Mouse (Mus musculus): ENCODE results near the gene Vmn1r159. TPM values are rescaled to one million over a fixed set of nuclear protein-coding genes. Genes with fewer than 3 reads are reported as not detected.

Vmn1r159 gene
- polyA plus RNA-seq (2014; fragmentation: Illumina TruSeq; extraction: RNeasy Lipid Tissue Mini Kit (QIAGEN cat#74804); ENCODE audit: low read depth, low replicate concordance) = not detected

GRCm38 (mm10) chr7:22843505-22843904, at the start of gene Vmn1r159:
Gene Vmn1r159 (minus strand): TSS chr7:22843605.

DNA sequence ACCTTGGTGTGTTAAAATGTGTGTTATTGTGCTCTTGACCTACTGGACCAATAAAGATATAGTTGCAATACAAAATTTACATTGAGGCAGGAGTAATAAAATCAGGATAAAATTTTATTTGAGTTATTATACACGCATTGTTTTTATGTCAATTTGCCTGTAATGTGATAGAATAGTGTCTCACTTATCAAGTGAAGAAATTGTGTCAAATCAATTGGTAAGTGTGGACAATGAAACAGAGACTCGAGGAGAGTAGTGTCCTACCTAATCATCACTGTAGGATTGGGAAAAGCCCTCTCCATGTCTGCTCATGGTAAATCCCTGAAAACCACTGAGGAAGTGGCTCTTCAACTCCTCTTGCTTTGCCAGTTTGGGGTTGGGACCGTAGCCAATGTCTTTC, 27.5 kb upstream of the Vmn1r159 start, which contains the start of gene Vmn1r160:
TSS of gene Vmn1r160 (plus strand) at position 301 of the 400 bp plus-strand sequence.

Other genes starting within 250 kb of the Vmn1r159 start
- not detected for gene Vmn1r155, start 185.6 kb downstream of the Vmn1r159 start, polyA plus RNA-seq (2014; fragmentation: Illumina TruSeq; extraction: RNeasy Lipid Tissue Mini Kit (QIAGEN cat#74804); ENCODE audit: low read depth, low replicate concordance)
- gene Gm8693, start 151.3 kb downstream of the Vmn1r159 start, polyA plus RNA-seq (2014; fragmentation: Illumina TruSeq; extraction: RNeasy Lipid Tissue Mini Kit (QIAGEN cat#74804); ENCODE audit: low read depth, low replicate concordance) = not detected
- not detected for gene Gm4567, start 123.9 kb downstream of the Vmn1r159 start, polyA plus RNA-seq (2014; fragmentation: Illumina TruSeq; extraction: RNeasy Lipid Tissue Mini Kit (QIAGEN cat#74804); ENCODE audit: low read depth, low replicate concordance)
- gene Vmn1r157, start 81.9 kb downstream of the Vmn1r159 start, polyA plus RNA-seq (2014; fragmentation: Illumina TruSeq; extraction: RNeasy Lipid Tissue Mini Kit (QIAGEN cat#74804); ENCODE audit: low read depth, low replicate concordance) = not detected
- gene Vmn1r158, start 52.8 kb downstream of the Vmn1r159 start, polyA plus RNA-seq (2014; fragmentation: Illumina TruSeq; extraction: RNeasy Lipid Tissue Mini Kit (QIAGEN cat#74804); ENCODE audit: low read depth, low replicate concordance) = not detected
- not detected for gene Vmn1r160, start 27.6 kb upstream of the Vmn1r159 start, polyA plus RNA-seq (2014; fragmentation: Illumina TruSeq; extraction: RNeasy Lipid Tissue Mini Kit (QIAGEN cat#74804); ENCODE audit: low read depth, low replicate concordance)
- not detected for gene Gm4214, start 141.1 kb upstream of the Vmn1r159 start, polyA plus RNA-seq (2014; fragmentation: Illumina TruSeq; extraction: RNeasy Lipid Tissue Mini Kit (QIAGEN cat#74804); ENCODE audit: low read depth, low replicate concordance)
- gene Gm4216, start 176.3 kb upstream of the Vmn1r159 start, polyA plus RNA-seq (2014; fragmentation: Illumina TruSeq; extraction: RNeasy Lipid Tissue Mini Kit (QIAGEN cat#74804); ENCODE audit: low read depth, low replicate concordance) = not detected
- gene Vmn1r163, start 211.9 kb upstream of the Vmn1r159 start, polyA plus RNA-seq (2014; fragmentation: Illumina TruSeq; extraction: RNeasy Lipid Tissue Mini Kit (QIAGEN cat#74804); ENCODE audit: low read depth, low replicate concordance) = not detected
- not detected for gene Gm8720, start 223.9 kb upstream of the Vmn1r159 start, polyA plus RNA-seq (2014; fragmentation: Illumina TruSeq; extraction: RNeasy Lipid Tissue Mini Kit (QIAGEN cat#74804); ENCODE audit: low read depth, low replicate concordance)